Mouse (Mus musculus): ENCODE data around the gene Zmym6.

GRCm38 (mm10) chr4:127123391-127123790, 46.2 kb downstream of the Zmym6 start, which contains the start of gene Tmem35b:
- TF ChIP-seq CTCF (IDR thresholded peaks at IDR 0.05) = no peak
- TF ChIP-seq EP300 (IDR thresholded peaks at IDR 0.05) = no peak
